Mouse (Mus musculus): ENCODE measurements around the gene Robo4. TPM values are rescaled to one million over a fixed set of nuclear protein-coding genes. Genes with fewer than 3 reads are reported as not detected.

The Robo4 gene
- polyA plus RNA-seq (2014; fragmentation: Illumina TruSeq; extraction: RNeasy Lipid Tissue Mini Kit (QIAGEN cat#74804); ENCODE audit: low read depth, low replicate concordance): 3.8 TPM

GRCm38 (mm10) chr9:37401802-37402201 is at the start of gene Robo4:
TSS of gene Robo4 (plus strand) at chr9:37401897.

GRCm38 (mm10) chr9:37367301-37368080 is 34.2 kb upstream of the Robo4 start, which contains the start of gene Hepacam:
TSS of gene Hepacam (plus strand) at chr9:37367351.

GRCm38 (mm10) chr9:37432720-37433421 is 31.2 kb downstream of the Robo4 start, which contains the start of gene Robo3:
TSS of gene Robo3 (minus strand) at chr9:37433246.

Other genes starting within 250 kb of the Robo4 start
- gene Tmem218, start 193.7 kb upstream of the Robo4 start, polyA plus RNA-seq (2014; fragmentation: Illumina TruSeq; extraction: RNeasy Lipid Tissue Mini Kit (QIAGEN cat#74804); ENCODE audit: low read depth, low replicate concordance): 9.6 TPM
- gene Slc37a2, start 146.2 kb upstream of the Robo4 start, polyA plus RNA-seq (2014; fragmentation: Illumina TruSeq; extraction: RNeasy Lipid Tissue Mini Kit (QIAGEN cat#74804); ENCODE audit: low read depth, low replicate concordance): 83.0 TPM
- 5.3 TPM for gene Ccdc15, start 53.5 kb upstream of the Robo4 start, polyA plus RNA-seq (2014; fragmentation: Illumina TruSeq; extraction: RNeasy Lipid Tissue Mini Kit (QIAGEN cat#74804); ENCODE audit: low read depth, low replicate concordance)
- not detected for gene Hepacam, start 34.5 kb upstream of the Robo4 start, polyA plus RNA-seq (2014; fragmentation: Illumina TruSeq; extraction: RNeasy Lipid Tissue Mini Kit (QIAGEN cat#74804); ENCODE audit: low read depth, low replicate concordance)
- gene Robo3, start 31.3 kb downstream of the Robo4 start, polyA plus RNA-seq (2014; fragmentation: Illumina TruSeq; extraction: RNeasy Lipid Tissue Mini Kit (QIAGEN cat#74804); ENCODE audit: low read depth, low replicate concordance): not detected
- 32.6 TPM for gene Msantd2, start 87.4 kb downstream of the Robo4 start, polyA plus RNA-seq (2014; fragmentation: Illumina TruSeq; extraction: RNeasy Lipid Tissue Mini Kit (QIAGEN cat#74804); ENCODE audit: low read depth, low replicate concordance)
- gene Esam, start 126.2 kb downstream of the Robo4 start, polyA plus RNA-seq (2014; fragmentation: Illumina TruSeq; extraction: RNeasy Lipid Tissue Mini Kit (QIAGEN cat#74804); ENCODE audit: low read depth, low replicate concordance): 6.1 TPM
- 1.9 TPM for gene Vsig2, start 137.4 kb downstream of the Robo4 start, polyA plus RNA-seq (2014; fragmentation: Illumina TruSeq; extraction: RNeasy Lipid Tissue Mini Kit (QIAGEN cat#74804); ENCODE audit: low read depth, low replicate concordance)
- gene Nrgn, start 151.0 kb downstream of the Robo4 start, polyA plus RNA-seq (2014; fragmentation: Illumina TruSeq; extraction: RNeasy Lipid Tissue Mini Kit (QIAGEN cat#74804); ENCODE audit: low read depth, low replicate concordance): not detected
- 36.4 TPM for gene Siae, start 153.8 kb downstream of the Robo4 start, polyA plus RNA-seq (2014; fragmentation: Illumina TruSeq; extraction: RNeasy Lipid Tissue Mini Kit (QIAGEN cat#74804); ENCODE audit: low read depth, low replicate concordance)
- gene Spa17, start 211.8 kb downstream of the Robo4 start, polyA plus RNA-seq (2014; fragmentation: Illumina TruSeq; extraction: RNeasy Lipid Tissue Mini Kit (QIAGEN cat#74804); ENCODE audit: low read depth, low replicate concordance): 20.2 TPM